Mouse (Mus musculus) heart, embryonic 12.5 days (tissue): ENCODE measurements at regions not wholly inside any gene's neighbourhood (a gene's known extent, or its start where the extent isn't known, plus 50 kb on each side); places are given as distances from the start of the nearest gene placed in this dataset.
A peak's percentile ranks its signal among the peaks of the same experiment; 100 is the strongest.

ENCODE experiments used
- ATAC-seq: fragments of 200-750 bp; cut with Nextera tagmentation; 2 replicates; pipeline ENCODE4 v1.8.0; 2017; ENCODE audit warnings: moderate TSS enrichment, moderate library complexity; ENCODE audit not compliant: insufficient number of reproducible peaks, low FRiP score
- H3K27ac ChIP-seq: fragments of 300-500 bp; sonication (generic); 2 replicates; pipeline ENCODE4 v1.5.1; 2016; ENCODE audit warnings: mild to moderate bottlenecking, moderate library complexity; ENCODE audit not compliant: poor library complexity, severe bottlenecking
- H3K27me3 ChIP-seq: fragments of 300-500 bp; sonication (generic); replicated peaks from 2 replicates; pipeline ENCODE4 v1.6.1; 2016; ENCODE audit warnings: mild to moderate bottlenecking, moderate library complexity
- H3K36me3 ChIP-seq: fragments of 300-500 bp; sonication (generic); 2 replicates; pipeline ENCODE4 v1.6.1; 2016; ENCODE audit warnings: mild to moderate bottlenecking, moderate library complexity
- H3K4me1 ChIP-seq: fragments of 300-500 bp; sonication (generic); replicated peaks from 2 replicates; pipeline ENCODE4 v1.6.1; 2016; ENCODE audit warnings: mild to moderate bottlenecking
- H3K4me2 ChIP-seq: fragments of 300-500 bp; sonication (generic); 2 replicates; pipeline ENCODE4 v1.6.1; 2016; ENCODE audit warnings: mild to moderate bottlenecking, moderate library complexity
- H3K4me3 ChIP-seq: fragments of 300-500 bp; sonication (generic); 2 replicates; pipeline ENCODE4 v1.5.1; 2016; ENCODE audit warnings: mild to moderate bottlenecking
- H3K9ac ChIP-seq: fragments of 300-500 bp; sonication (generic); 2 replicates; pipeline ENCODE4 v1.6.1; 2016; ENCODE audit warnings: mild to moderate bottlenecking, moderate library complexity
- H3K9me3 ChIP-seq: fragments of 300-500 bp; sonication (generic); replicated peaks from 2 replicates; pipeline ENCODE4 v1.6.1; 2016; ENCODE audit warnings: mild to moderate bottlenecking, moderate library complexity
- WGBS: fragments of 180-500 bp; shearing (Covaris S2); methylation state at CpG from one replicate; pipeline ENCODE4 v1.1.7; 2016; 5-methylcytosine and 5-hydroxymethylcytosine counted together

- WGBS, result 50% methylated on average over 4 of the region's 4 CpGs
- Histone ChIP-seq H3K27me3 (no peaks in the 10 kb centered on the region; the same call in 1 of the 2 replicates), H3K36me3 (no peaks in the 10 kb centered on the region), H3K4me1 (no peaks in the 10 kb centered on the region), H3K4me3 (no peak overlapping the region), H3K9me3 (no peaks in the 10 kb centered on the region), H3K27ac (no peak overlapping the region), H3K4me2 (no peak overlapping the region), H3K9ac (no peak overlapping the region)
- no peak for ATAC-seq
These were observed 149.7 kb upstream of the Cdh4 start for GRCm38 (mm10) chr2:179292566-179292965.

DNA sequence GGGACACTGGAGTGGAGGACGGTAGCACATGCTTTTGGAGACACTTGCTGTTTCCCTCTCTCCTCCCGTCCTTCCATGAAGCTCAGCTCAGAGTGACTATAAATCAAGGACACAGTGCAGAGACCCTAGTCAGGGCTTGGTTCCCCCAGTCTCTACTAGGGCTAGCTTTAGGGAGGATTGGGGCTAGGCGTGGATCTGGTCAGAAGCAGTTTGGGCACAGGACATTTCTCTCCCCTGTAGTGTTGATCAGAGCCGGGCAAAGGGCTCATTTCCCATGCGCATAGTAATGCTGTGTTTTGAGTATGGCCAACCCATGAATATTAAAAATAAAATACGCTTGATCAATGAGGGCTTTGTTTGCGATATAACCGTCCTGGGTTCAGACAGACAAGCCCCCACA lies 149.1 kb upstream of the Cdh4 start:
- Histone ChIP-seq H3K4me2 (no peak overlapping the region), H3K9ac (no peak overlapping the region), H3K4me1 (no peaks in the 10 kb centered on the region), H3K27ac (no peak overlapping the region), H3K27me3 (no peaks in the 10 kb centered on the region; the same call in 1 of the 2 replicates), H3K36me3 (no peaks in the 10 kb centered on the region), H3K4me3 (no peak overlapping the region), H3K9me3 (no peaks in the 10 kb centered on the region)
- ATAC-seq, result no peak
- WGBS, result 70% methylated on average over 8 of the region's 8 CpGs

DNA sequence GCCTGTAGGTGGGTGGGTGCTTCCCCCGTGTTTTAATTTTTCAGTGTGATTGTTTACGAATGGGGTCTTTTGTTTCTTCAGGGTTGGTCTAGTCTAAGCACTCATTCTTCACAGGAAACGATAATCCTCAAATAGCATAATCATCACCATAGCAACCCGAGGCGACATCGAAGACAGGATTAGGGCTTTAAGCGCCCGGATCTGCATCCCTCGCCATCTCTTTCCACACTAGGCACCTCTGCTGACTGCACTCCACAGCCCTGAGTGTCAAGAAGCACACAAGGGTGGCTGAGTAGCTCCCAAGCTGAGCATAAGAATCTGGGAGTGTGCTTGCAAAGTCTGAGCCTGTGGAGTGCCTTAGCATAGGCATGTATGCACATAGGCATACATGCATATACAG lies 145.2 kb upstream of the Cdh4 start:
- no peak overlapping the region for H3K4me2 ChIP-seq
- H3K9me3 ChIP-seq, result no peaks in the 10 kb centered on the region
- H3K27me3 ChIP-seq, result no peaks in the 10 kb centered on the region; the same call in 1 of the 2 replicates
- H3K4me3 ChIP-seq, result no peak overlapping the region
- ATAC-seq, result no peak
- WGBS, result 78% methylated on average over 9 of the region's 9 CpGs
- no peak overlapping the region for H3K27ac ChIP-seq
- H3K9ac ChIP-seq, result no peak overlapping the region
- H3K36me3 ChIP-seq, result no peaks in the 10 kb centered on the region
- H3K4me1 ChIP-seq, result no peaks in the 10 kb centered on the region

GRCm38 (mm10) chr2:179303765-179304164 lies 138.5 kb upstream of the Cdh4 start:
- H3K9ac ChIP-seq, result no peak overlapping the region
- no peaks in the 10 kb centered on the region for H3K9me3 ChIP-seq
- H3K4me1 ChIP-seq, result peaks cover 19% of the 10 kb centered on the region
- no peak overlapping the region for H3K4me3 ChIP-seq
- no peak overlapping the region for H3K4me2 ChIP-seq
- H3K27ac ChIP-seq, result no peak overlapping the region
- H3K27me3 ChIP-seq, result peaks cover 5% of the 10 kb centered on the region
- 19% methylated on average over 8 of the region's 8 CpGs for WGBS
- no peak for ATAC-seq
- no peaks in the 10 kb centered on the region for H3K36me3 ChIP-seq

DNA sequence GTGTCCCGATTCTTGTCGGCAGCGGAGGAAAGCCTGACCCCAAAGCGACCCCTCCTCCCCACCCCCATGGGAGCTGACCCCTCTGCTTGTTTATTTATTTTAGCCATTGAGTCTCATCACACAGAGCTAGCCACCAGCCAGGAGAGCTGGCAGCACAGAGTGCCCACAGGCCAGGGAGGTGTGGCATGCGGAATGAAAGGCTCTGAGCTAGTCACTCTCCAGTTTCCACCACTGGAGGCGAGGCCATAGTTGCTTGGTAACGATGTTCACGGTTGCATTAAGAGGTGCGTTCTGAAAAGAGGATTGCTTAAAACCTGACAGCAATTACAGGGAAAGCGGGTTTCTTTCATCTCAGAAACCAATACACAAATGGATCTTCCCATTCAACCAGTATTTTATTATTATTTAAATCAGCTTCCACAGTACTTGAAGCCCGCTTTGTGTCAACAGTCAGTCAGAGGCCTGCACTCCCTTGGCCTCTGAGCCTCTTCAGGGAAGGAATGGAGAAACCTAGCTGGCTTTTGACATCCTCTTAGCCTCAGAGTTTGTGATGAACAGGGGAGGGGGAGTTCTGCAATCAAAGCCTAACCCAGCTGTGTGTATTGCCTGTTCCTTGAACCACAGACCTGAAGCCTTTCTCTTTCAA lies 134.8 kb upstream of the Cdh4 start:
- Histone ChIP-seq H3K4me1 (peaks cover 19% of the 10 kb centered on the region), H3K36me3 (no peaks in the 10 kb centered on the region), H3K9me3 (no peaks in the 10 kb centered on the region), H3K4me2 (no peak overlapping the region), H3K9ac (no peak overlapping the region), H3K27me3 (peaks cover 14% of the 10 kb centered on the region), H3K4me3 (no peak overlapping the region), H3K27ac (no peak overlapping the region)
- 23% methylated on average over 11 of the region's 11 CpGs for WGBS
- no peak for ATAC-seq

DNA sequence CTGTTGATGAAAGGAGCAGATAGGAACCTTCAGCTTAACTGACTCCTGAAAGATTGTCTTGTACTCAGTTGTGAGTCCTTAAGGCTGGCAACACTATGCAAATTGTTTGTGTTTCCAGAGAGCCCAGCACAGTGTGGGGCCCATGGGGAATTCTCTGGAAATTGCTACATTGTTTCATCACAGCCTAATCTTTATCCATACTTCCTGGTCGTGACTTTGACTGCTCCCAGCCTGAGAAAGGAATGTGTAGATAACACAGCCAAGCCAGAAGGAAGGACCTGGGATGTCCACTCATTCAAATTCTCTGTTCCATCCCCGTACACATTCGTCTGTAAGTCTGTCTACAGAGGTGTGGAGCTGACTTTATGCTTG lies 134.3 kb upstream of the Cdh4 start:
- Histone ChIP-seq H3K27me3 (peaks cover 14% of the 10 kb centered on the region), H3K4me3 (no peak overlapping the region), H3K36me3 (no peaks in the 10 kb centered on the region), H3K4me2 (no peak overlapping the region), H3K4me1 (peaks cover 19% of the 10 kb centered on the region), H3K9me3 (no peaks in the 10 kb centered on the region), H3K27ac (no peak overlapping the region), H3K9ac (no peak overlapping the region)
- 18% methylated on average over 3 of the region's 3 CpGs for WGBS
- ATAC-seq, result peak; percentile 60

DNA sequence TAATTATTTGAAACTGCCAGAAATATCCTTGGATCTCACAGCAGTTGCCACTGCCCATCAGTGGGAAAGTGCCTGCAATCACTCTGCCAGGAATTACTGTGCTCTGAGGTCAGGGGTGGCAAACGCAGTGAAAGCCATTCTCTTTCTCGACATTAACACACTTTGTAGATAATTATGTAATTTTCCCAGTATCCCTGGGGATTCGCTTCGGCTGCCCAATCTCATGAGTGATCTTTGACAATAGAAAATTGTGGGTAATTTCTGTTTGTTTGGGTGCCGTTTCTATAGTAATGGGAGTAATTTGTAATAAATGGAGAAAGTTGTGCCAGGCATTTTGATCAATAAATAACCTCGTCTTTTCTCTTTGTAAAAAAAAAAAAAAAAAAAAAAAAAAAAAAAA lies 124.2 kb upstream of the Cdh4 start:
- ATAC-seq, result no peak
- H3K27me3 ChIP-seq, result no peaks in the 10 kb centered on the region
- WGBS, result 70% methylated on average over 6 of the region's 6 CpGs
- no peak overlapping the region for H3K4me2 ChIP-seq
- H3K9ac ChIP-seq, result no peak overlapping the region
- no peaks in the 10 kb centered on the region for H3K9me3 ChIP-seq
- no peak overlapping the region for H3K4me3 ChIP-seq
- no peaks in the 10 kb centered on the region for H3K36me3 ChIP-seq
- H3K27ac ChIP-seq, result no peak overlapping the region
- H3K4me1 ChIP-seq, result no peaks in the 10 kb centered on the region

DNA sequence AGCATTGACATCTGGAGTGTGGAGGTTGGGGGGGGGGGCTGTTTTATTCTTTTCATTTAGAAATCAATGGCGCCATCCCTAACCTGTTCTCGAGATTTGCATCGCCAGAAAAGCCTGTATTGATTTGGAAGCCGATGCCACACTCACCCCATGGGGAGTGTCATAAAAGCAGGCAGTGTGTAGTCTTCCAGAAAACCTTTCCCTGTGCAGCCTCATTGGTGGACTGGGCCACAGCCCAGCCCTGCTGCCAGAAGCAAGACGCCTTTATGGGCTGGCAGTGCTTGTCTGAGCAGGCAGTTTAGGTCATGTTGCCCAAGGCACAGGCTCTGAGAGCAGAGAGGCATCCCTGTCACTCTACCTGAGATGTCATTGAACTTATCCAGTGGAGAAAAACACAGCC lies 117.0 kb upstream of the Cdh4 start:
- Histone ChIP-seq H3K4me3 (no peak overlapping the region), H3K4me1 (no peaks in the 10 kb centered on the region), H3K36me3 (no peaks in the 10 kb centered on the region), H3K27ac (no peak overlapping the region), H3K27me3 (no peaks in the 10 kb centered on the region), H3K9ac (no peak overlapping the region), H3K9me3 (0 out of 2 replicates have a peak, but pooled peaks cover 9% of the 10 kb centered on the region), H3K4me2 (no peak overlapping the region)
- ATAC-seq, result no peak
- 77% methylated on average over 5 of the region's 5 CpGs for WGBS

GRCm38 (mm10) chr2:179332872-179333489 lies 109.2 kb upstream of the Cdh4 start:
- H3K4me3 ChIP-seq, result no peak overlapping the region
- ATAC-seq, result no peak
- H3K4me1 ChIP-seq, result no peaks in the 10 kb centered on the region
- H3K36me3 ChIP-seq, result no peaks in the 10 kb centered on the region
- no peak overlapping the region for H3K4me2 ChIP-seq
- WGBS, result 63% methylated on average over 5 of the region's 5 CpGs
- H3K27ac ChIP-seq, result no peak overlapping the region
- no peaks in the 10 kb centered on the region for H3K27me3 ChIP-seq
- H3K9ac ChIP-seq, result no peak overlapping the region
- H3K9me3 ChIP-seq, result no peaks in the 10 kb centered on the region

DNA sequence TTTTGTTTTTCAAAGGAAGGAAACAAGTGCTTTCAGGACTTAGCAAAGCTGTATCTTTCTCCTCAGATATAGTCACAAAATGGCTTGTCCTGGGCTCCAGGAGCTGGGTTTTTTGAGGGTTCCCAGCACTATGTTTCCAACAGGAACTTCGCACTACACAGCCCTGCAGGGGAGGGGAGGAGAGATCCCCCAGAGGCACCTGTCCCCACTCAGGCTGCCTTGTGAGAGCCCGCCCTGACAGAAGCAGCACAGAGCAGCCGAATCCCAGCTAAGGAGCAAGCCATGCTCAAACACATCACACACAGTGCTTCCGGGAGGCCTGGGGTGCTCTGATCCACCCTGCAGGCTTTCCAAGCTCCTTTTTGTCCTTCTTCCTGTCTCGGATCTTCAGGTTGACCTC lies 108.6 kb upstream of the Cdh4 start:
- Histone ChIP-seq H3K27ac (no peak overlapping the region), H3K9ac (no peak overlapping the region), H3K9me3 (no peaks in the 10 kb centered on the region), H3K27me3 (no peaks in the 10 kb centered on the region), H3K4me2 (no peak overlapping the region), H3K36me3 (no peaks in the 10 kb centered on the region), H3K4me3 (no peak overlapping the region), H3K4me1 (no peaks in the 10 kb centered on the region)
- WGBS, result 61% methylated on average over 5 of the region's 5 CpGs
- ATAC-seq, result no peak

GRCm38 (mm10) chr2:179336235-179336634 lies 106.0 kb upstream of the Cdh4 start:
- no peak for ATAC-seq
- no peaks in the 10 kb centered on the region for H3K27me3 ChIP-seq
- no peaks in the 10 kb centered on the region for H3K9me3 ChIP-seq
- no peak overlapping the region for H3K27ac ChIP-seq
- no peaks in the 10 kb centered on the region for H3K36me3 ChIP-seq
- no peaks in the 10 kb centered on the region for H3K4me1 ChIP-seq
- no peak overlapping the region for H3K4me2 ChIP-seq
- WGBS, result 12% methylated on average over 1 of the region's 1 CpGs
- H3K4me3 ChIP-seq, result no peak overlapping the region
- no peak overlapping the region for H3K9ac ChIP-seq

GRCm38 (mm10) chr2:179352676-179353075 lies 89.6 kb upstream of the Cdh4 start:
- Histone ChIP-seq H3K4me2 (no peak overlapping the region), H3K27ac (no peak overlapping the region), H3K36me3 (no peaks in the 10 kb centered on the region), H3K4me3 (no peak overlapping the region), H3K27me3 (no peaks in the 10 kb centered on the region), H3K4me1 (no peaks in the 10 kb centered on the region), H3K9ac (no peak overlapping the region), H3K9me3 (no peaks in the 10 kb centered on the region)
- no peak for ATAC-seq
- 64% methylated on average over 3 of the region's 3 CpGs for WGBS
